Mouse (Mus musculus) olfactory bulb, adult 2 months (tissue): ENCODE results near the gene Bcat1. TPM values are rescaled to one million over a fixed set of nuclear protein-coding genes. Genes with fewer than 3 reads are reported as not detected.

Experiments used
- H3K27ac ChIP-seq: fragments of 200-500 bp; 2 replicates; pipeline ENCODE4 v1.5.1; 2012; ENCODE audit warnings: low read depth, low read length; ENCODE audit not compliant: insufficient read depth
- H3K4me1 ChIP-seq: fragments of 200-500 bp; 2 replicates; pipeline ENCODE4 v1.6.1; 2012; ENCODE audit warnings: low read length; ENCODE audit not compliant: control insufficient read depth, insufficient read depth
- H3K4me3 ChIP-seq: fragments of 200-500 bp; 2 replicates; pipeline ENCODE4 v1.5.1; 2012; ENCODE audit warnings: mild to moderate bottlenecking, low read depth, low read length, moderate library complexity; ENCODE audit not compliant: insufficient read depth
- CTCF ChIP-seq: fragments of 200-500 bp; IDR thresholded peaks from 2 replicates; pipeline ENCODE4 v1.5.1; 2012; ENCODE audit warnings: low read depth, mild to moderate bottlenecking, low read length, moderate library complexity; ENCODE audit not compliant: insufficient read depth
- POLR2A ChIP-seq: fragments of 200-500 bp; IDR thresholded peaks from 2 replicates; pipeline ENCODE4 v1.6.1; 2012; ENCODE audit warnings: mild to moderate bottlenecking, low read depth, low read length, moderate library complexity; ENCODE audit not compliant: insufficient read depth
- WGBS: fragments of 180-500 bp; shearing (Covaris S2); methylation state at CpG from one replicate; pipeline ENCODE4 v1.1.7; 2018; 5-methylcytosine and 5-hydroxymethylcytosine counted together
- polyA plus RNA-seq: library from polyadenylated mRNA; stranded (reverse); fragments of >200 nt; gene quantifications from 2 replicates; pipeline ENCODE4 v1.2.4, GENCODE M21; 2012; ENCODE audit warnings: low replicate concordance; ENCODE audit not compliant: missing spikeins, insufficient read depth, insufficient read length

Gene Bcat1
- polyA plus RNA-seq, 1 experiment, result not detected

GRCm38 (mm10) chr6:145048131-145048997 is 27.6 kb downstream of the Bcat1 start:
- Histone ChIP-seq H3K27ac (peak overlapping the region; percentile 87), H3K4me1 (peaks cover 7% of the 10 kb centered on the region), H3K4me3 (peak overlapping the region; percentile 56)
- WGBS, result 1% methylated on average over 64 of the region's 64 CpGs
- TF ChIP-seq POLR2A (peak; percentile 33; the same call in 1 of the 2 replicates), CTCF (no peak; the same call in 1 of the 2 replicates)

- H3K4me3 ChIP-seq, result peak overlapping the region; percentile 56
- peak overlapping the region; percentile 87 for H3K27ac ChIP-seq
- peaks cover 14% of the 10 kb centered on the region for H3K4me1 ChIP-seq
- under 1% methylated on average over 15 of the region's 15 CpGs for WGBS
- TF ChIP-seq POLR2A (peak; percentile 30; the same call in 1 of the 2 replicates), CTCF (no peak)
Observed at GRCm38 (mm10) chr6:145047445-145047857, 28.5 kb downstream of the Bcat1 start.

GRCm38 (mm10) chr6:145046266-145046890 is 29.6 kb downstream of the Bcat1 start:
- no peak for TF ChIP-seq CTCF
- no peak for TF ChIP-seq POLR2A
- Histone ChIP-seq H3K4me1 (peaks cover 19% of the 10 kb centered on the region), H3K4me3 (peak overlapping the region; percentile 56), H3K27ac (peak overlapping the region; percentile 87)
- 21% methylated on average over 13 of the region's 13 CpGs for WGBS

- TF ChIP-seq POLR2A (no peak), CTCF (no peak)
- 27% methylated on average over 20 of the region's 20 CpGs for WGBS
- Histone ChIP-seq H3K4me3 (peak overlapping the region; percentile 28), H3K27ac (peak overlapping the region; percentile 31), H3K4me1 (peaks cover 26% of the 10 kb centered on the region)
Observed at GRCm38 (mm10) chr6:145044916-145045574, 30.9 kb downstream of the Bcat1 start.

GRCm38 (mm10) chr6:145040732-145041131 is 35.3 kb downstream of the Bcat1 start:
- TF ChIP-seq POLR2A (no peak), CTCF (no peak)
- 27% methylated on average over 7 of the region's 7 CpGs for WGBS
- peak overlapping the region; percentile 16 for H3K4me3 ChIP-seq
- H3K27ac ChIP-seq, result peak overlapping the region; percentile 86
- peaks cover 40% of the 10 kb centered on the region for H3K4me1 ChIP-seq

- Histone ChIP-seq H3K27ac (peak overlapping the region; percentile 92), H3K4me1 (peaks cover 39% of the 10 kb centered on the region), H3K4me3 (no peak overlapping the region)
- TF ChIP-seq POLR2A, result no peak
- no peak for TF ChIP-seq CTCF
- WGBS, result 47% methylated on average over 1 of the region's 1 CpGs
Observed at GRCm38 (mm10) chr6:145037626-145038025, 38.4 kb downstream of the Bcat1 start.

- TF ChIP-seq POLR2A (no peak), CTCF (no peak)
- WGBS, result 75% methylated on average over 9 of the region's 9 CpGs
- Histone ChIP-seq H3K27ac (peak overlapping the region; percentile 84), H3K4me1 (peaks cover 34% of the 10 kb centered on the region), H3K4me3 (no peak overlapping the region)
Observed at GRCm38 (mm10) chr6:145035412-145035811, 40.6 kb downstream of the Bcat1 start.

- 46% methylated on average over 9 of the region's 9 CpGs for WGBS
- Histone ChIP-seq H3K4me3 (no peak overlapping the region), H3K27ac (peak overlapping the region; percentile 75), H3K4me1 (peaks cover 19% of the 10 kb centered on the region)
- TF ChIP-seq POLR2A, result no peak
- no peak for TF ChIP-seq CTCF
Observed at GRCm38 (mm10) chr6:145030587-145030986, 45.4 kb downstream of the Bcat1 start.
